Mouse (Mus musculus) embryonic facial prominence, embryonic 14.5 days (tissue): ENCODE measurements around the gene Mrpl40. TPM values are rescaled to one million over a fixed set of nuclear protein-coding genes. Genes with fewer than 3 reads are reported as not detected.

Source experiments
- ATAC-seq: fragments of 200-750 bp; cut with Nextera tagmentation; 2 replicates; pipeline ENCODE4 v1.8.0; 2017; ENCODE audit warnings: low read depth, moderate number of reproducible peaks, moderate TSS enrichment
- DNase-seq: peaks from one replicate; pipeline ENCODE4 v3.0.0-alpha.2; 2015; ENCODE audit warnings: low spot score
- H3K27ac ChIP-seq: fragments of 300-500 bp; sonication (generic); replicated peaks from 2 replicates; pipeline ENCODE4 v1.5.1; 2014; ENCODE audit warnings: low read depth, mild to moderate bottlenecking, low read length, moderate library complexity
- H3K27me3 ChIP-seq: fragments of 300-500 bp; sonication (generic); replicated peaks from 2 replicates; pipeline ENCODE4 v1.6.1; 2014; ENCODE audit warnings: low read length; ENCODE audit not compliant: control insufficient read depth, insufficient read depth
- H3K36me3 ChIP-seq: fragments of 300-500 bp; sonication (generic); 2 replicates; pipeline ENCODE4 v1.6.1; 2014; ENCODE audit warnings: low read length, mixed read lengths; ENCODE audit not compliant: control insufficient read depth, insufficient read depth
- H3K4me1 ChIP-seq: fragments of 300-500 bp; sonication (generic); 2 replicates; pipeline ENCODE4 v1.6.1; 2014; ENCODE audit warnings: antibody characterized with exemption, low read length; ENCODE audit not compliant: control insufficient read depth, insufficient read depth
- H3K4me2 ChIP-seq: fragments of 300-500 bp; sonication (generic); 2 replicates; pipeline ENCODE4 v1.6.1; 2014; ENCODE audit warnings: low read depth, mild to moderate bottlenecking, low read length, moderate library complexity, mixed read lengths
- H3K4me3 ChIP-seq: fragments of 300-500 bp; sonication (generic); 2 replicates; pipeline ENCODE4 v1.5.1; 2014; ENCODE audit warnings: low read depth, mild to moderate bottlenecking, low read length
- H3K9ac ChIP-seq: fragments of 300-500 bp; sonication (generic); 2 replicates; pipeline ENCODE4 v1.6.1; 2014; ENCODE audit warnings: low read depth, mild to moderate bottlenecking, low read length, moderate library complexity, mixed read lengths
- H3K9me3 ChIP-seq: fragments of 300-500 bp; sonication (generic); 2 replicates; pipeline ENCODE4 v1.6.1; 2016; ENCODE audit warnings: low read length; ENCODE audit not compliant: control insufficient read depth
- WGBS: fragments of 180-500 bp; shearing (Covaris S2); extraction: QIAGEN DNeasy Blood & Tissue Kit; methylation state at CpG from one replicate; pipeline ENCODE4 v1.1.7; 2014; 5-methylcytosine and 5-hydroxymethylcytosine counted together
- polyA plus RNA-seq: library from polyadenylated mRNA; unstranded; fragments of >200 nt; fragmentation: Nextera tagmentation; extraction: Ambion mirVana; gene quantifications from 2 replicates; pipeline ENCODE4 v1.2.1, GENCODE M21; 2014

Mrpl40 gene
- polyA plus RNA-seq, 1 experiment from 2014 or later: 57.3 TPM

GRCm38 (mm10) chr16:18838346-18838745 lies 38.3 kb downstream of the Mrpl40 start:
- no peak overlapping the region for H3K4me3 ChIP-seq
- DNase-seq (no peak), ATAC-seq (no peak)
- WGBS: 96% methylated on average over 4 of the region's 4 CpGs
- H3K36me3 ChIP-seq: peaks cover 30% of the 10 kb centered on the region
- H3K27me3 ChIP-seq: no peaks in the 10 kb centered on the region
- H3K4me1 ChIP-seq: peaks cover 5% of the 10 kb centered on the region; the same call in 1 of the 2 replicates
- no peak overlapping the region for H3K4me2 ChIP-seq
- H3K27ac ChIP-seq: no peak overlapping the region
- no peak overlapping the region for H3K9ac ChIP-seq
- no peaks in the 10 kb centered on the region for H3K9me3 ChIP-seq

DNA sequence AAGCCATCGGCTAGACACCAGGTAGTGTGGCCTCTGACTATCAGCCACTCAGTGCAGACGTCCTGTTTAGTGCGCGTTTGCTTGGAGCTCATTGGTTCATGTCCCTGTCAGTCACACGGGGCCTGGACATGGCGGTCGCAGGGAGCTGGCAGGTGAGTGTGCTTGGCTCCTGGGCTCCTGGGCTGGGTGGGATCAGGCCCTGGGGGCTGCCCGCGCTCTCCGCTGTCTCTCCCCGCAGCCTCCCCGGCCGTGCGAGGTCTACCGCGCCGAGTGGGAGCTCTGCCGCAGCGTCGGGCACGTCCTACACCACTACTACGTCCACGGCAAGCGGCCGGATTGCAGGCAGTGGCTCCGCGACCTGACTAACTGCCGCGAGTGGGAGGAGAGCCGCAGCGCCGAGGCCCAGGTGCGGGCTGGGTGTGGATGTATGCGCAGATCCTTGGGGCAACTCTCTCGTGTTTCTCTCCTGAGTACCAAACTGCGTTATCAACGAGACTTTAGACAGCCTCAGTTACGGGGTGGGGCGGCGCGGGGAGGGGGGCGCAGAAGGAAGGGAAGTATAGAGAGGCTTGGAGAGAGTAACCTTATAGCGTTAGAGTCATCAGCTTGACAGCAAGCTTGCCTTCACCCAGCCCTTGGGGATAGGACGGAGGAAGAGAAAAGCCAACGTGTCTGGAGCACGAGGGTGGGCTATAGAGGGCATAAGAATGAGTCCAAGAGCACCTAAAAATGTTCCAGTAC lies 40.0 kb downstream of the Mrpl40 start, which contains the start of the genes 2510002D24Rik and Gm28539:
Gene 2510002D24Rik, plus strand, starts transcription at position 111 of the 741 bp plus-strand sequence.
Gene Gm28539, plus strand, starts transcription at position 117 of the 741 bp plus-strand sequence.
- ATAC-seq (peak; percentile 99), DNase-seq (peak; percentile 96)
- Histone ChIP-seq H3K27ac (peak within 1 kb of the TSS; percentile 55; the same call in 1 of the 2 replicates), H3K9me3 (no peaks in the 10 kb centered on the region), H3K4me1 (peaks cover 5% of the 10 kb centered on the region; the same call in 1 of the 2 replicates), H3K27me3 (no peaks in the 10 kb centered on the region), H3K4me3 (peak within 1 kb of the TSS; percentile 85), H3K36me3 (peaks cover 47% of the 10 kb centered on the region), H3K9ac (peak within 1 kb of the TSS; percentile 92), H3K4me2 (peak within 1 kb of the TSS; percentile 75)
- WGBS: under 1% methylated on average over 28 of the region's 46 CpGs

DNA sequence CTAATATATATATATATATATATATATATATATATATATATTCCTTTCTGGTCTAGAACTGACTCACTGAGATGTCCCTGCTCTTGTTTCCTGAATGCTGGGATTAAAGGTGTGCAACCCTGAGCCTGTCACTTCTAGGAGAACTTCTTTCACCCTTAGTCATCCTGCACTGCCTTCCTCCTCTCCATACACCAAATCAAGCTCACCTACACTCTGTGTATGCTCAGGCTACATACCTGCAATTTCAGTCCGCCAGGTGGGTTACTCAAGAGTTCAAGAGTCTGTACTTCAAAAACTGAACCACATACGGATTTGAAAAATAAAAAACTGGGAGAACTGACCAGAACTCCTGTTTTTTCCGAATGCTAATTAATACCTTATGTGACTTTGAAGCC lies 40.6 kb downstream of the Mrpl40 start:
- H3K4me2 ChIP-seq: peak overlapping the region; percentile 75
- H3K9ac ChIP-seq: peak overlapping the region; percentile 92
- H3K27ac ChIP-seq: no peak overlapping the region
- H3K4me3 ChIP-seq: peak overlapping the region; percentile 85
- peaks cover 53% of the 10 kb centered on the region for H3K36me3 ChIP-seq
- WGBS: 25% methylated on average over 3 of the region's 3 CpGs
- DNase-seq (no peak), ATAC-seq (peak; percentile 30)
- no peaks in the 10 kb centered on the region for H3K27me3 ChIP-seq
- H3K4me1 ChIP-seq: peaks cover 5% of the 10 kb centered on the region; the same call in 1 of the 2 replicates
- H3K9me3 ChIP-seq: no peaks in the 10 kb centered on the region

DNA sequence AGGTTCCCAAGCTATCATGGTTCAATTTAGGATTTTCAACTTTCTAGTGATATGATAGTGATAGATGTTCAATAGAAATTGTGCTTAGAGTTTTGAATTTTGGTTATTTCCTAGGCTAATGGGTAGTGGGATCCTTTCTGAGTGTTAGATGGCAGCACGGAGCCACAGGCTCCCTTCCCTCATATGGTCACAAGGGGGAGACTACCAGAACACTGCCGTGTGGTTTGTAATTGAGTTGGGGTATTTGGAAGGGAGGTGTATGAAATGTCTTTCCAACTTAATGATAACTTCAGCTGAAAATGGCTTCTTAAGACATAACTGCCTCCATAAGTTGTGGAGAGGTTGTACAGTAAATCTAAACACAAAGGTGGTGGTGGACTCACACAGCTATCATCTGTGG lies 43.2 kb downstream of the Mrpl40 start:
- DNase-seq (no peak), ATAC-seq (no peak)
- H3K4me1 ChIP-seq: peaks cover 5% of the 10 kb centered on the region; the same call in 1 of the 2 replicates
- H3K9me3 ChIP-seq: no peaks in the 10 kb centered on the region
- no peak overlapping the region for H3K27ac ChIP-seq
- H3K4me2 ChIP-seq: no peak overlapping the region
- no peak overlapping the region for H3K9ac ChIP-seq
- 72% methylated on average over 2 of the region's 2 CpGs for WGBS
- H3K4me3 ChIP-seq: no peak overlapping the region
- H3K36me3 ChIP-seq: peaks cover 70% of the 10 kb centered on the region
- H3K27me3 ChIP-seq: no peaks in the 10 kb centered on the region

DNA sequence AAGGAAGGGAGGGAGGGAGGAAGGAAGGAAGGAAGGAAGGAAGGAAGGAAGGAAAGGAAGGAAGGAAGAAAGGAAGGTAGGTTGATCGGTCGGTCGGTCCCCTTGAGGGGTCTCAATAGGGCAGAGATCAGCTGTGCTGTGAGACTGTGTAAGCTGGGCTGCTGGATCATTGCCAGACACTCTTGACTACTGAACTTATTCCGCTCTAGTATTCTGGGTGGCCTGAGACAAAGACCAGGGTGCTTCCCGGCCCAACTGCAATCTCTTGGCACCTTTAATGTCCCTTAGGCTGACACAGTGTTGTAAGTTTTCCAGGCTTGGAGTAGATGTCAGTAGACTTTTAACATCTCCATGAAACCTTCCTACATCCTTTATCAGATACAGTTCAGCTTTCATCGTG lies 47.6 kb downstream of the Mrpl40 start:
- Histone ChIP-seq H3K36me3 (peaks cover 98% of the 10 kb centered on the region), H3K4me2 (no peak overlapping the region)
- DNase-seq: no peak

DNA sequence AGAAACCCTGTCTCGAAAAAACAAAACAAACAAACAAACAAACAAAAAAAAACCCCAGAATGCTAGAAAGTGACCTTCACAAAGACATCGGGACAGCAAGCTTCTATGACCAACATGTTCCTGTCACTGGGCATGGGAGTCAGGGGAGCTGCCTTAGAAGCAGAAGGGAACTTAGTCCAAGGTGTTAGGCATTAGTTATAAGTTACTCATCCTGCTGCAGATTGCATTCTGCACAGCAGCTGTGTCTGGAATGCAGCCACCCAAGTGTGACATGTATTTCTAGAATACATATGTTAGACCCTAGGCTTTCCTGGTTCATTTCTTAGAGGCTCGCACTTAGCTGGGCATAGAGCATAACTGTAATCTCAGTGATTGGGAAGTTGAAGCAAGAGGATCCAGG lies 48.0 kb downstream of the Mrpl40 start:
- no peaks in the 10 kb centered on the region for H3K4me1 ChIP-seq
- H3K9me3 ChIP-seq: no peaks in the 10 kb centered on the region
- H3K27me3 ChIP-seq: no peaks in the 10 kb centered on the region
- no peak for DNase-seq
- WGBS: over 99% methylated on average over 3 of the region's 3 CpGs
- H3K9ac ChIP-seq: no peak overlapping the region
- peaks cover 96% of the 10 kb centered on the region for H3K36me3 ChIP-seq
- no peak overlapping the region for H3K27ac ChIP-seq
- no peak for ATAC-seq
- no peak overlapping the region for H3K4me2 ChIP-seq
- no peak overlapping the region for H3K4me3 ChIP-seq

More for the DNA sequence above, 47.6 kb downstream of the Mrpl40 start:
- Histone ChIP-seq H3K27me3 (no peaks in the 10 kb centered on the region), H3K9ac (no peak overlapping the region), H3K4me3 (no peak overlapping the region), H3K9me3 (no peaks in the 10 kb centered on the region), H3K4me1 (no peaks in the 10 kb centered on the region), H3K27ac (no peak overlapping the region)
- ATAC-seq: no peak
- WGBS: 89% methylated on average over 6 of the region's 6 CpGs

DNA sequence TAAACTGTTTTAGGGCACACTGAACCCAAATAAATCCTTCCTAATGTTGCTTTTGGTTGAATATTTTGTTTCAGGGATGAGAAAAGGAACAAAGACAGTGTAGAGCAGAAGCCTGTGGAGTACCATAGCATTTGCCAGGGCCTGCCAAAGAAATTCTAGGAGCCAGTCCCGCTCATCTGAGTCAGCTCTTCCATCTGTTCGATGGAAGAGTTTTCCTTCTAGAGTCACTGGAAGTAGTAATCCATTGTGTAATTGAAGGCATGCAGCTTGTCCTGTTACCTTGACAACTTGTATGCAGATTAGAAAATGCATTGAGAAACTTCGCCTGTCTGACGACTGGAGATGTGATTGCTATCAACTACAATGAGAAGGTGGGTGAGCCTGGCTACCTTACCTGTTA lies 53.7 kb downstream of the Mrpl40 start:
- Histone ChIP-seq H3K4me3 (no peak overlapping the region), H3K27ac (no peak overlapping the region), H3K27me3 (no peaks in the 10 kb centered on the region), H3K4me2 (no peak overlapping the region), H3K36me3 (peaks cover 96% of the 10 kb centered on the region), H3K4me1 (no peaks in the 10 kb centered on the region), H3K9ac (no peak overlapping the region), H3K9me3 (no peaks in the 10 kb centered on the region)
- 86% methylated on average over 4 of the region's 4 CpGs for WGBS
- DNase-seq: no peak
- ATAC-seq: no peak

- H3K4me1 ChIP-seq: no peaks in the 10 kb centered on the region
- WGBS: 81% methylated on average over 1 of the region's 1 CpGs
- ATAC-seq (no peak), DNase-seq (no peak)
- H3K36me3 ChIP-seq: peaks cover 96% of the 10 kb centered on the region
- H3K4me3 ChIP-seq: no peak overlapping the region
- H3K9me3 ChIP-seq: no peaks in the 10 kb centered on the region
- H3K4me2 ChIP-seq: no peak overlapping the region
- H3K27ac ChIP-seq: no peak overlapping the region
- no peaks in the 10 kb centered on the region for H3K27me3 ChIP-seq
- H3K9ac ChIP-seq: no peak overlapping the region
These were observed 54.3 kb downstream of the Mrpl40 start for GRCm38 (mm10) chr16:18822356-18822755.
